Mouse (Mus musculus) embryonic facial prominence, embryonic 12.5 days (tissue): ENCODE results near the gene Ggt6. TPM values are rescaled to one million over a fixed set of nuclear protein-coding genes. Genes with fewer than 3 reads are reported as not detected.

Experiments
- ATAC-seq: fragments of 200-750 bp; cut with Nextera tagmentation; 2 replicates; pipeline ENCODE4 v1.8.0; 2017; ENCODE audit not compliant: insufficient number of reproducible peaks, insufficient read depth, low FRiP score, low TSS enrichment
- H3K27ac ChIP-seq: fragments of 300-500 bp; sonication (generic); 2 replicates; pipeline ENCODE4 v1.5.1; 2016; ENCODE audit warnings: mild to moderate bottlenecking
- H3K27me3 ChIP-seq: fragments of 300-500 bp; sonication (generic); 2 replicates; pipeline ENCODE4 v1.6.1; 2016; ENCODE audit warnings: mild to moderate bottlenecking, moderate library complexity
- H3K36me3 ChIP-seq: fragments of 300-500 bp; sonication (generic); 2 replicates; pipeline ENCODE4 v1.6.1; 2016; ENCODE audit warnings: mild to moderate bottlenecking
- H3K4me1 ChIP-seq: fragments of 300-500 bp; sonication (generic); 2 replicates; pipeline ENCODE4 v1.6.1; 2016
- H3K4me2 ChIP-seq: fragments of 300-500 bp; sonication (generic); replicated peaks from 2 replicates; pipeline ENCODE4 v1.6.1; 2016; ENCODE audit warnings: mild to moderate bottlenecking, moderate library complexity
- H3K4me3 ChIP-seq: fragments of 300-500 bp; sonication (generic); 2 replicates; pipeline ENCODE4 v1.5.1; 2016; ENCODE audit warnings: mild to moderate bottlenecking
- H3K9ac ChIP-seq: fragments of 300-500 bp; sonication (generic); 2 replicates; pipeline ENCODE4 v1.6.1; 2016; ENCODE audit warnings: mild to moderate bottlenecking, moderate library complexity
- H3K9me3 ChIP-seq: fragments of 300-500 bp; sonication (generic); 2 replicates; pipeline ENCODE4 v1.6.1; 2016; ENCODE audit warnings: mild to moderate bottlenecking, moderate library complexity
- WGBS: fragments of 180-500 bp; shearing (Covaris S2); methylation state at CpG from one replicate; pipeline ENCODE4 v1.1.7; 2016; 5-methylcytosine and 5-hydroxymethylcytosine counted together
- microRNA-seq: library from miRNA; unstranded; fragments of <30 nt; microRNA quantifications from one replicate; pipeline ENCODE4, GENCODE M21; 2017
- polyA plus RNA-seq: library from polyadenylated mRNA; unstranded; fragments of >200 nt; fragmentation: Nextera tagmentation; extraction: Ambion mirVana; gene quantifications from 2 replicates; pipeline ENCODE4 v1.2.1, GENCODE M21; 2016

The Ggt6 gene
- polyA plus RNA-seq, 1 experiment from 2014 or later = 0.09 TPM

- no peak for ATAC-seq
- 37% methylated on average over 6 of the region's 6 CpGs for WGBS
- H3K27ac ChIP-seq = no peak overlapping the region
- H3K27me3 ChIP-seq = peaks cover 34% of the 10 kb centered on the region
- no peaks in the 10 kb centered on the region for H3K9me3 ChIP-seq
- no peaks in the 10 kb centered on the region for H3K36me3 ChIP-seq
- peaks cover 14% of the 10 kb centered on the region for H3K4me1 ChIP-seq
- H3K4me2 ChIP-seq = no peak overlapping the region
- no peak overlapping the region for H3K9ac ChIP-seq
- no peak overlapping the region for H3K4me3 ChIP-seq
Observed at GRCm38 (mm10) chr11:72484549-72484948, 49.2 kb downstream of the Ggt6 start.

DNA sequence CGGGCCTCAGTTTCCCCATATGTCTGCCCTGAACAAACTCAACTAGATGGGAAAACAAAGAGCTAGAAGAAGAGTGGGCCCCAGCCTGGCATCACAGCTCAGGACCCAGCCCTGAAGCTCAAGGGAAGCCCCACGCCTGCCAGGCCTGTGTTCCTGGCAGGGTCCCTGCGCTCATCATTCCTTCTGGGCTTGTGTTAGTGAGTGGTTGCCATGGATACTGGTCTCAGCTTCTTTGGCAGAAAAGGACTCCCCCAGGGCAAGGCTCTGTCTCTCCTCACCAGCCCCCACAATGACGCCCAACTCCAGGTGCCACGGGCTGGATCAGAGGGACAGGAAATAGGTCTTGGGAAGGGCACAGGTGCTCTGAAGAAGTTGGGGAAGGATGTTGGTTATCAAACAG is 49.8 kb downstream of the Ggt6 start:
- Histone ChIP-seq H3K4me3 (no peak overlapping the region), H3K27me3 (peaks cover 40% of the 10 kb centered on the region), H3K9me3 (no peaks in the 10 kb centered on the region), H3K36me3 (no peaks in the 10 kb centered on the region), H3K4me1 (peaks cover 16% of the 10 kb centered on the region), H3K4me2 (no peak overlapping the region), H3K27ac (no peak overlapping the region), H3K9ac (no peak overlapping the region)
- 57% methylated on average over 5 of the region's 5 CpGs for WGBS
- ATAC-seq = no peak

- Histone ChIP-seq H3K4me3 (no peak overlapping the region), H3K27ac (no peak overlapping the region), H3K27me3 (peaks cover 47% of the 10 kb centered on the region), H3K9ac (no peak overlapping the region), H3K9me3 (no peaks in the 10 kb centered on the region), H3K36me3 (no peaks in the 10 kb centered on the region), H3K4me1 (peaks cover 16% of the 10 kb centered on the region), H3K4me2 (no peak overlapping the region)
- WGBS = 58% methylated on average over 11 of the region's 11 CpGs
- ATAC-seq = no peak
Observed at GRCm38 (mm10) chr11:72485960-72486359, 50.6 kb downstream of the Ggt6 start.

DNA sequence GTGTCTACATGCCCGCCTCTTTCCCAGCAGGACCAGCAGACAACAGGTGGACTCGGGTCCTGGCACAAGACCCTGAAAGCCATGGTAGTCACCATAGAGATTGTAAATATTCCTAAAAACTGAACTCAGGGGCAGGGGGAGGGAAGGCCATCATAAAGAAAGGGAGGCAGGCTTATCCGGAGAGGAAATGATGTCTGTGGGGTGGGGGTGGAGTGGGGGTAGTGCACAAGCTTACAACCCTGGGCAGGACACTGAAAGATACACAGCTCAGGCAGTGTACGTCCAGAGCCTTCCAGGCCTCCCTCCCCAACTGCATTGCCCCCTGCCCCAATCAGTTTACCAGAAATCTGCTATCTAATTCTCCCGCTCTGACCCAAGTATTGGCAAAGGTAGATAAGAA is 51.8 kb downstream of the Ggt6 start:
- Histone ChIP-seq H3K4me1 (peaks cover 16% of the 10 kb centered on the region), H3K36me3 (no peaks in the 10 kb centered on the region), H3K4me3 (no peak overlapping the region), H3K27me3 (peaks cover 49% of the 10 kb centered on the region), H3K27ac (no peak overlapping the region), H3K9me3 (no peaks in the 10 kb centered on the region), H3K4me2 (peak overlapping the region; percentile 98; the same call in 1 of the 2 replicates), H3K9ac (no peak overlapping the region)
- ATAC-seq = no peak
- 65% methylated on average over 5 of the region's 5 CpGs for WGBS

- Histone ChIP-seq H3K4me1 (peaks cover 16% of the 10 kb centered on the region), H3K27ac (no peak overlapping the region), H3K27me3 (peaks cover 49% of the 10 kb centered on the region), H3K4me3 (peak overlapping the region; percentile 57; the same call in 1 of the 2 replicates), H3K36me3 (no peaks in the 10 kb centered on the region), H3K9ac (no peak overlapping the region), H3K4me2 (peak overlapping the region; percentile 98; the same call in 1 of the 2 replicates), H3K9me3 (no peaks in the 10 kb centered on the region)
- no peak for ATAC-seq
- 84% methylated on average over 2 of the region's 2 CpGs for WGBS
Observed at GRCm38 (mm10) chr11:72487739-72488138, 52.4 kb downstream of the Ggt6 start.

Small RNAs within 50 kb of the gene (microRNA-seq; reads per million reads assigned to microRNA genes)
- gene Mir6338 = not detected

Other genes with a start within 250 kb of the Ggt6 start
- gene Gm43951, start 228.7 kb upstream of the Ggt6 start, polyA plus RNA-seq = 0.95 and 0.99 TPM in 2 replicates
- gene 4933427D14Rik, start 228.1 kb upstream of the Ggt6 start, polyA plus RNA-seq = 16.7 and 23.2 TPM in 2 replicates
- 194 and 202 TPM in 2 replicates for gene Txndc17, start 228.0 kb upstream of the Ggt6 start, polyA plus RNA-seq
- gene Med31, start 219.9 kb upstream of the Ggt6 start, polyA plus RNA-seq = 47.0 and 48.8 TPM in 2 replicates
- gene Slc13a5, start 168.3 kb upstream of the Ggt6 start, polyA plus RNA-seq = 0.14 and 0.31 TPM in 2 replicates
- gene Xaf1, start 133.9 kb upstream of the Ggt6 start, polyA plus RNA-seq = 1.9 and 2.6 TPM in 2 replicates
- gene Fbxo39, start 121.1 kb upstream of the Ggt6 start, polyA plus RNA-seq = not detected in 2 replicates
- gene Tekt1, start 73.1 kb upstream of the Ggt6 start, polyA plus RNA-seq = 5.1 and 6.4 TPM in 2 replicates
- 22.6 and 23.4 TPM in 2 replicates for gene Smtnl2, start 23.8 kb upstream of the Ggt6 start, polyA plus RNA-seq
- gene Mybbp1a, start 5.8 kb downstream of the Ggt6 start, polyA plus RNA-seq = 148 and 172 TPM in 2 replicates
- gene Spns2, start 54.4 kb downstream of the Ggt6 start, polyA plus RNA-seq = 3.9 and 4.3 TPM in 2 replicates
- not detected in 2 replicates for gene Spns3, start 115.0 kb downstream of the Ggt6 start, polyA plus RNA-seq
- 90.3 and 90.8 TPM in 2 replicates for gene Ube2g1, start 171.8 kb downstream of the Ggt6 start, polyA plus RNA-seq